Mouse (Mus musculus) megakaryocyte progenitor cell, adult 5-6 weeks (primary cell): ENCODE data around the gene Fam122c. TPM values are rescaled to one million over a fixed set of nuclear protein-coding genes. Genes with fewer than 3 reads are reported as not detected.

Experiments used
- ATAC-seq: replicated peaks from 2 replicates; pipeline ENCODE4 v1.8.0; 2016; ENCODE audit warnings: mild to moderate bottlenecking, moderate TSS enrichment, inconsistent platforms; ENCODE audit not compliant: poor library complexity
- total RNA-seq, 2 experiments: library from RNA; stranded (forward) in 1 of 2; stranded (reverse) in 1 of 2; fragments of 157-497, 149-512 nt in 1 of 2; fragments of 200-1000 nt in 1 of 2; gene quantifications; 2 replicates each; pipeline versions ENCODE4 v1.2.3 to v1.2.4; 2015 to 2017

Fam122c gene
- total RNA-seq, 2 experiments from 2014 or later: not detected

GRCm38 (mm10) chrX:53369534-53370365 lies 96.5 kb downstream of the Fam122c start:
- peak; percentile 75 for ATAC-seq

DNA sequence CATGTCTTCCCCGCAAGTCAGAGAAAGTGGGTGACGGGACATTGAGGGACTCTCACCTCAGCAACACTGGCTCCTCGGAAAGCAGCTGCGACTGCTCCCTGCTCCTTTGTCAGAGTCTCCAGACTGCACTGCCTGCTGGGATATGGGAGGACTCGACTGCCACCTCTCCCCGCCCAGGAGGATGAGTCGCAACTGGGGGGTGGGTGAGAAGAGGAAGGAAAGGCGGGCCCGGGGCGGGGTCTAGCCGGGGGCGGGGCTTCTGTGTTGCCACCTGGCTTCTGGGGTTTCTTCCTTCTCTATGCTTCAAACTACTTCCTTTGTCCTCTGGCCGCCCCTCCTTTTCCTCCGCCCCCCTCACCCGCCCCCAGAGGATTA lies 97.1 kb downstream of the Fam122c start, which contains the start of gene Mospd1:
TSS of gene Mospd1 (minus strand) at position 137 of the 375 bp plus-strand sequence.
- peak; percentile 91 for ATAC-seq

Other genes starting within 250 kb of the Fam122c start
- not detected in 2 replicates for gene Plac1, start 33.3 kb upstream of the Fam122c start, total RNA-seq (2015)
- gene Plac1, start 33.3 kb upstream of the Fam122c start, total RNA-seq (2017): not detected in 2 replicates
- 21.7 and 28.2 TPM in 2 replicates for gene Fam122b, start 3.6 kb upstream of the Fam122c start, total RNA-seq (2015)
- 5.0 and 6.5 TPM in 2 replicates for gene Fam122b, start 3.6 kb upstream of the Fam122c start, total RNA-seq (2017)
- 30.3 and 30.6 TPM in 2 replicates for gene Mospd1, start 97.1 kb downstream of the Fam122c start, total RNA-seq (2015)
- 21.4 and 26.9 TPM in 2 replicates for gene Mospd1, start 97.1 kb downstream of the Fam122c start, total RNA-seq (2017)
- gene Etd, start 161.5 kb downstream of the Fam122c start, total RNA-seq (2015): not detected in 2 replicates
- gene Etd, start 161.5 kb downstream of the Fam122c start, total RNA-seq (2017): not detected in 2 replicates